Mouse (Mus musculus) retina, postnatal 1 day (tissue): ENCODE results near the gene Ssh2.
A peak's percentile ranks its signal among the peaks of the same experiment; 100 is the strongest.

Source experiments
- DNase-seq: peaks from one replicate; pipeline ENCODE4 v3.0.0-alpha.2; 2012

Ssh2 gene

GRCm38 (mm10) chr11:77215951-77216760 lies at the start of gene Ssh2:
TSS of gene Ssh2 (plus strand) at chr11:77216287.
- peak; percentile 94 for DNase-seq

DNA sequence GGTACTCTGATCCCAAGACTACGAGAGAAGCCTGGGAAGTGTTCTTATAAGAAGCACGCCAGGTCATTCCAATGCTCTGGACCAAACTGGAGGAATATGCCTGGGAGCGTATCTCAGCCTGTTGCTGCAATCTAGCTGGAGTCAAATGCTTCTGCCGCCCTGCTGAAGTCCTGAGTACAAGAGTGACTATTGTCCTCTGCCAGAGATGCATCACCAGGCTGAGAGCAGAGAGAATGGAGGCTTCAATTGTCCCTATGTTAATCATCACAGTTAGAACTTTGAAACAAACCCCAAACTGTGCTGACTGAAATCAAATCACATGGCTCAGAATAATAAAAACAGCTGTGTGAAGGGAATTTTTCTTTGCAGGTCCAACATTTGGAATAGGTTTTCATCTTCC lies 42.4 kb upstream of the Ssh2 start:
- DNase-seq: peak; percentile 9

DNA sequence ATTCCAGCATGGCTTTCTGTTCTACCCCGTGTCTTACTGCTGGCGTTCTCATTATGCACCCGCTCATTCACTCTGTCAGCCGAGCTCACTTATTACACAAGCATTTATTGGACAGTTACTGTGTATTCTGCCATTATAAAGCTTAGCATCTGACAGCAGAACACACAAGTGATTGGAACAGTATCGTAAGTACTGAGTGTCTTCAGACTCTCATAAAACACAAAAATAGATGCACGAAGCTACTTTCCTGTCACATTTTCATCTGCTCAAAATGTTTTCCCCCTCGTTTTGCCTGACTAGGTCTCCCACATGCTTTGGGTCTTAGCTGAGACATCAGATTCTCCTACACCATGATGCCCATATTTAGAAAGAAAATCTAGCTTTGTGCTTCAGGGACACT lies 41.6 kb upstream of the Ssh2 start:
- DNase-seq: no peak

DNA sequence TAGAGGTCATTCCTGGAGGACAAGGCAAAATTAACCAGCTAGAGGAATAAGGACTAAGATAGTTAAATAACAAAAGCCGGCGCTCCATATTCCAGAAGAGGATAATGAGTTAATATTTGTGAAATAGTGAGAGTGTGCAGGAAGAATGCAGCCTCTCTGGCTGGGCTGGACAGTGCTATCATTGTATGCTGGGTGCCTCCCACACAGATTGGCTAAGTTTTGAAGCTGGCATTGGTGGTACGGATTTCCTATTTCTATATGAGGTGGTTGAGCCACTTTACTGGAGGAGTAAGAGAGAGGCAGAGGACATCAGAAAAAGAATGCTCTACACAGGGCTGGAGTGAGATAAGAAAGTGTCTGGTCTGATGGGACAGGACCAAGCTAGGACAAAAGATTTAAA lies 36.3 kb upstream of the Ssh2 start:
- DNase-seq: no peak

DNA sequence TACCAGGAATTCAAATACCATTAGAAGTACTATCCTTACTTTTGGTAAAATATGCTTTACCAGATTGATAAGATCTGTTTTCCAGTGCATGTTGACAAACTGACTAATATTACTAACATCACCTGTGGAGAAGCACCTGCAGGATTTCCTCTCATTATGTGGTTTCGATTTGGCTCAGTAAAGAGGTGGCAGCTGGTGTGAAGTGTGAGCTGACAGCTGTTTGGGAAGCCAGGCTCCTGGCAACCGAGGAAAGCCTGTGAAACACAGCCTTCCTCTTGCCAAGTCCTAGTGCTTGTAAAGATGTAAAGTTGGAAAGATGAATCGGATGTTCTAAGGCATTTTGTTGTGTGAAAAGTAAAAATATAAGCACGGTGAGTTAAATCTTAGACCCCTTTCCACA lies 35.2 kb upstream of the Ssh2 start:
- DNase-seq: peak; percentile 3

- no peak for DNase-seq
Measured at GRCm38 (mm10) chr11:77181528-77181927, 34.6 kb upstream of the Ssh2 start.

- DNase-seq: no peak
Measured at GRCm38 (mm10) chr11:77182041-77182440, 34.0 kb upstream of the Ssh2 start.

- DNase-seq: peak; percentile 55
Measured at GRCm38 (mm10) chr11:77182616-77183015, 33.5 kb upstream of the Ssh2 start.

- no peak for DNase-seq
Measured at GRCm38 (mm10) chr11:77184926-77185325, 31.2 kb upstream of the Ssh2 start.

- DNase-seq: no peak
Measured at GRCm38 (mm10) chr11:77188868-77189267, 27.2 kb upstream of the Ssh2 start, which contains the start of gene Efcab5. TSS of gene Efcab5 (minus strand) at chr11:77188968.

GRCm38 (mm10) chr11:77193410-77193809 lies 22.7 kb upstream of the Ssh2 start:
- no peak for DNase-seq

DNA sequence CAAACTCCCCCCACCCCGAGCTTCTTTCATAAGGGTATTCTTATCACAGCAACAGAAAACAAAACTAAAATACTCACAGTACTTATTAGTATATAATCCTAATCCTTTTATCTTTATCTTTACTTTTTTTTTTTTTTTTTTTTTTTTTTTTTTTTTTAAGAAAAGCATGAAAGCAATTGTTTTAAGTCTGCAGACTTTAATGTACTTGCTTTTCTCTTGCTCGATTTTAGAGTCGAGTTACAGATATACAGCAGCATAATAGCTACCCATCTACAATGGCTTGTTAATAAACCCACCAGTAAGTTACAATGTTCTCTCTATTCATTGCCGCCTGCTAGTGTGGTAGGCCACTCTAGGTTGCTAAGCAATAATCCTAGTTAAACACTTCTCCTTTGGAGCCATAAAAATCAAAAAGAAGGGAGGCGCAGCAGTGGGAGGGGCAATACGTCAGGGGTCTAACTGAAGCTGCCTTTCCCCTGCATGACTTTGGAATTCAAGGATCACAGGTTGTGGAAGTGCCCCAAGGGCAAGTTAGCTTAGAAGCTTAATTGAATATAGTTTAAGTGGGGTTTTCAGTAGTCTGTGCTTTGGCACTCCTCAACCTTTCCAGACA lies 22.0 kb upstream of the Ssh2 start:
- DNase-seq: peak; percentile 8

DNA sequence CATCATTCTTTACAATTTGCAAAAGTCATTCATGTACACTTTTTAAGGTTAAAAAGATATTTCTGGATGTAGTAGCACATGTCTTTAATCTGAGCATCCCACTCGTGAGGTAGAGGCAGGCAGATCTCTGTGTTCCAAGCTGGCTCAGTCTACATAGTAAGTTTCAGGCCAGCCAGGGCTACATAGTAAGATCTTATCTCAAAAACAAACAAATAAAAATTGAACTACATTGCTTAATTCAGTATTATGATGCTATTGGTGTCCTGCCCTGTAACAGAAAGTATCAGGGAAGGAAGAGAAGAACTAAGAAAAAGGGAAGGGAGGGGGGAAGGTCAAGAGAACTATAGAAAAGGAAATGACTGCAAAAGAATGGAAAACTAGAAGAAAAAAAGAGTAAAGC lies 21.3 kb upstream of the Ssh2 start:
- DNase-seq: no peak

DNA sequence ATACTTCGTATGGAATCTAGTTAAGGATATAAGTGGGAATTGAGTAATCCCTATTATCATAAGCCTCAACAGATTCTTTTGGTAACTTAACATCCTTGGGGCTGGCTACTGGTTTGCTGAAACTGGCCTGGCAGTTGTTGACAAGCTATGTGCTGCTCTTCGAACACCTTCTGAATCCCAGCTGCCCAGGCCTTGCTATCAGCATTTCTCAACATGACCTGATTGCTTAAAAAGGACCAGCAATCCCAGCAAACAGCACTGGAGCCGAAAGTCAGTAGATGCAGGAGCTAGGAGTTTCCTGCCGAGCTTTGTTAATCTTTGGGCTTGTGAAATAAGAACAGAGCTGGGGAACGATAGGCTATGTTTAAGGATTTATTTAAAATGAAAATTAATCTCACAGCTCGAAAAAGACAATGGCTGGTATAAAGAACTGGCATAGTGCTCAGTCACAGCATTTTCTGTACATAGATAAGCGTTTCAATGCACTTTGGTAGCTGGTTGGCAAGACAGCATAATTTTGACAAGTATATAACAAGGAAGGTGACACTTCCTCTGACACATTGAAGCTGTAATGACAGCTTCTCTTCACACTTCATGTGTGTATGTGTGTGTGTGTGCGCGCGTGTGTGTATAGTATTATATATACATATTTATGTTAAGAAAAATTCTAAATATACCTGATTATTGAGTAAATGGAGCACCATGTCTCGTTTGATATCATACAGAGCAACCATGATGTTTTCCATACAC lies 20.6 kb upstream of the Ssh2 start:
- no peak for DNase-seq

GRCm38 (mm10) chr11:77196181-77197143 lies 19.6 kb upstream of the Ssh2 start:
- no peak for DNase-seq

DNA sequence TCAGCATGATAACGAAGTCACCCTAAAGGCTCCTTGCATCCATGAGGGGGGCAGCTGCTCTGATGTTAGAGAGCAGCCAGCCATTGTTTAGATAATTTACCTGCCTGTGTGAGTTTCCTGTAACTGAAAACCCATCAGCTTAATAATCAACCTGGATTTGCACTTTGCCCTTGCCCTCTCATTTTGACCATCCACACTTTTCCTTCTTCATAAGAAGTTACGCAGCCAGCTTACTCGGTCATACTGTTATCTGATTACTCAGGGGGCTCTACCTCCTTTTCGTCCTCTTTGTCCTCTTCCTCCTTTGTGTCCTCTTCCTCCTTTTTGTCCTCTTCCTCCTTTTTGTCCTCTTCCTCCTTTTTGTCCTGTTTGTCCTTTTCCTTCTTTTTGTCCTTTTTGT lies 16.5 kb upstream of the Ssh2 start:
- DNase-seq: no peak

DNA sequence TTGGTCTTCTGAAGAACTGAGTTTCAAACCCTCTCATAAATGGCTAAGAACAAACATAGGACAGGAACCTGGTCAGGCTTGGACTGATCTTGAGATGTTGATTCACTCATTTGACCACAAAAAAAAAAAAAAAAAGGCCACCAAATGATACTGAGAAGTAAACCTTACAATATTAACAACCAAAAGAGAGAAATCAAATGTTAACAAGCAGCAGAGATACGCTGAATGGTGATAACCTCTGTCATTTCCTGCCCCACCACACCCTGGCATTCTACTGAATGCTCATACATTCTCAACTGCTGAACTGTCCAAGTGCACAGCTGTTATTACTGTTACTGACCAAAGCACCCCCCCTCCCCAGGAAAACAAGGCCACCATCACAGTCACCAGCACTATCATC lies 15.4 kb upstream of the Ssh2 start:
- no peak for DNase-seq

DNA sequence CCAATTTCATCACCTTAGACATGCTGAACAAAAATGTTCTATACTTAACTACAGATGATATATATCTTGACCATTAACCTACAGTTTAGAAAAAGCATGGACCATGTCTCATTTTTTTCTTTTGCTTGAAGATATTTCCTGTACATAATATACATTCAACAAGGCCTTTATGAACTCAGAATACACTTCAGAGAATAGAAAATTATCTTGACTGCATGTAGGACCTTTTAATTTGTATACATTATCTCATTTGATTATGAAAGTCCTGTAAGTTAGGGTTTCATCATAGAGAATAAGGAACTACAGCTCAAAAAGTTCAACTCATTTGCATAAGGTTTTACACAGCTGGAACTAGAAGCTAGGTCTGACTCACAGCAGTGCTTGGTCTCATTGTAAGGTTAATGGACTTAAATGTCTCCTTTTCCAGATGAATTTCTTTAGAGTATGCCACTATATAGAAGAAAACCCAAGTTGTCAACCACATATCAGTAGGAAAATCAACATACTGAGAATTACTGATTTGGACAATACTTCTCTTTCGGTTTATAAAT lies 1.9 kb upstream of the Ssh2 start:
- no peak for DNase-seq

DNA sequence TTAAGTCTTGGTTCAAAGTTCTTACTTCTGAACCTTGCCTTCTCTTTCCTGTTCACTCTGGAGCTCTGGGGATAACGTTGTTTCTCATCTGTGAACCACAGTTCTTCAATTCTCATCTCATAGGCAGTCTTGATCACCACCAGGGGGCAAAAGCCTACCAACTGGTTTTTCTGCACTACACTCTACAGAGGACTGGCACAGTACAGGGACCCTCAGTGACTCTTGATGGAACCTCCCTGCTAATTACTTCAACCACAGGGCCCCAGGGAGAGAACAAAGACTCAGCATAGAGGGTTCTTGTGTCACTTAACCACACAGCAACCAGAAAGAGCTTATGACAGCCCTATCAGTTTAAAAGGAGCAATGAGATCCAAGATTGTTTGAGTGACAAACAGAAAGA lies 1.3 kb upstream of the Ssh2 start:
- peak; percentile 91 for DNase-seq

GRCm38 (mm10) chr11:77215483-77215882 lies 604 bp upstream of the Ssh2 start:
- DNase-seq: no peak

- DNase-seq: no peak
Measured at GRCm38 (mm10) chr11:77216761-77217130, 659 bp downstream of the Ssh2 start.

DNA sequence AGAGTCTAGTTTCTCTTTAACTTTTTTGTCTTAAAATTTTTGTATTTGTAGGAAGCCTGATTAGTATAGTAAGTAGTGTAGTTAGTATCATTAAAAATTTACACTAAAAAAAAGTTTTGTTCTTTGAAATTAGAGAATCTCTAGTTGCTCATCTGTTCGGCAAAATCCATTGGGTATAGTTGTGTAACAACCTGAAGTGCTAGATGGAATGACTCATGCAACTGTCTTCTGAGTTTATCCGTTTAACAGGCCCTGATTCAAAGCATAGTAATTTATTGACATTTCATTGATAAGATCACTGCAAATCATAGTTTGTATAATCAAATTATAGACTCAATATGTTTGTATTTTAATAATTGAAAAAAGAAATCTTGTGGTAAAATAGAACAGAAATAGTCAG lies 14.7 kb downstream of the Ssh2 start:
- DNase-seq: no peak
